Mouse (Mus musculus) gastrocnemius, postnatal 36 days (tissue): ENCODE measurements at regions not wholly inside any gene's neighbourhood (a gene's known extent, or its start where the extent isn't known, plus 50 kb on each side); places are given as distances from the start of the nearest gene placed in this dataset.
A peak's percentile ranks its signal among the peaks of the same experiment; 100 is the strongest.

Source experiments
- DNase-seq, 2 experiments: peaks; one replicate each; pipeline ENCODE4 v3.0.0; 2022
- intact Hi-C: fragments of 180-260 bp; cut with DNase I; formaldehyde crosslinking; loops from one replicate; pipeline ENCODE4 v1.15.1; 2025

GRCm38 (mm10) chr14:24874426-24875155 lies 387.7 kb downstream of the Rps24 start:
- DNase-seq = no peak
- intact Hi-C loops = loop anchor here (5.0 kb wide), 1 partner anchor 47 kb away; no protein-coding TSS in a partner anchor

- intact Hi-C loops = loop anchor here (5.0 kb wide), 1 partner anchor 48 kb away; no protein-coding TSS in a partner anchor
- DNase-seq = no peak
Measured at GRCm38 (mm10) chr14:24875156-24875545, 388.2 kb downstream of the Rps24 start.

- intact Hi-C loops = loop anchor here (5.0 kb wide), 1 partner anchor 49 kb away; no protein-coding TSS in a partner anchor
- DNase-seq = no peak
Measured at GRCm38 (mm10) chr14:24875934-24876333, 389.0 kb downstream of the Rps24 start.

- DNase-seq = no peak
- intact Hi-C loops = loop anchor here (5.0 kb wide), 1 partner anchor 49 kb away; no protein-coding TSS in a partner anchor
Measured at GRCm38 (mm10) chr14:24876508-24876907, 389.6 kb downstream of the Rps24 start.

GRCm38 (mm10) chr14:24877853-24878252 lies 390.9 kb downstream of the Rps24 start:
- DNase-seq = no peak
- intact Hi-C loops = loop anchor here (5.0 kb wide), 1 partner anchor 51 kb away; no protein-coding TSS in a partner anchor

GRCm38 (mm10) chr14:24886164-24886563 lies 399.2 kb downstream of the Rps24 start:
- intact Hi-C loops = no loop called here
- no peak for DNase-seq

- intact Hi-C loops = no loop called here
- DNase-seq = no peak
Measured at GRCm38 (mm10) chr14:24886896-24887421, 400.0 kb downstream of the Rps24 start.

GRCm38 (mm10) chr14:24890856-24891255 lies 403.9 kb downstream of the Rps24 start:
- intact Hi-C loops = no loop called here
- DNase-seq = no peak

GRCm38 (mm10) chr14:24895196-24895595 lies 408.3 kb downstream of the Rps24 start:
- intact Hi-C loops = no loop called here
- no peak for DNase-seq

GRCm38 (mm10) chr14:24896681-24897080 lies 409.8 kb downstream of the Rps24 start:
- DNase-seq = no peak
- intact Hi-C loops = no loop called here

- intact Hi-C loops = no loop called here
- no peak for DNase-seq
Measured at GRCm38 (mm10) chr14:24900501-24901179, 413.7 kb downstream of the Rps24 start.

GRCm38 (mm10) chr14:24901726-24902125 lies 414.8 kb downstream of the Rps24 start:
- intact Hi-C loops = no loop called here

GRCm38 (mm10) chr14:24902870-24903269 lies 415.9 kb downstream of the Rps24 start:
- DNase-seq = peak in 1 of 2 experiments; percentile 42
- intact Hi-C loops = no loop called here

More at GRCm38 (mm10) chr14:24901726-24902125, 414.8 kb downstream of the Rps24 start:
- DNase-seq = no peak

- DNase-seq = no peak
- intact Hi-C loops = no loop called here
Measured at GRCm38 (mm10) chr14:24904712-24905111, 417.8 kb downstream of the Rps24 start.

- no peak for DNase-seq
Measured at GRCm38 (mm10) chr14:24906916-24907315, 420.0 kb downstream of the Rps24 start.

GRCm38 (mm10) chr14:24908377-24908776 lies 421.5 kb downstream of the Rps24 start:
- intact Hi-C loops = no loop called here
- no peak for DNase-seq

More at GRCm38 (mm10) chr14:24906916-24907315, 420.0 kb downstream of the Rps24 start:
- intact Hi-C loops = no loop called here

GRCm38 (mm10) chr14:24911621-24912020 lies 424.7 kb downstream of the Rps24 start:
- intact Hi-C loops = no loop called here
- no peak for DNase-seq

- intact Hi-C loops = no loop called here
- DNase-seq = no peak
Measured at GRCm38 (mm10) chr14:24919056-24919455, 432.1 kb downstream of the Rps24 start.

- no peak for DNase-seq
Measured at GRCm38 (mm10) chr14:24922006-24922405, 435.1 kb downstream of the Rps24 start.

GRCm38 (mm10) chr14:24924561-24924960 lies 437.6 kb downstream of the Rps24 start:
- intact Hi-C loops = no loop called here
- no peak for DNase-seq

More at GRCm38 (mm10) chr14:24922006-24922405, 435.1 kb downstream of the Rps24 start:
- intact Hi-C loops = no loop called here
